Mouse (Mus musculus): ENCODE data around the gene E2f1.

DNA sequence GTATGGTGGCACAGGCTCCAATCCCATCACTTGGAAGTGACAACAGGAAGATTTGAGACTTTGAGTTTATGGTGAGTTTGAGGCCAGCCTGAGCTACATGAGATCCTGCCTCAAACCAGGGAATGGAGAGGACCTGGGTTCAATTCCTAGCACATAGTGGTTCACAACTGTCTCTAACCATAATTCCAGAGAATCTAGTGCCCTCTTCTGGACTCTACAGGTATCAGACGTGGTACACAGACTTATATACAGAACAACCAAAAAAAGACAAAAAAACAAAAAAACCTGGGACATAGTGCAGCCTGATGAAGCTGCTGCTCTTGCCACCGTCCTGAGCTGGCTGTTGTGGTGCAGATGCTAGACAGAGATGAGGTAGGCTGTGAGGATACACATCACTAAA, 28.1 kb downstream of the E2f1 start:
- TF ChIP-seq POLR2A (IDR thresholded peaks at IDR 0.05; ENCODE audit: borderline replicate concordance, low read depth, low read length) (no peak), CTCF (IDR thresholded peaks at IDR 0.05; ENCODE audit: low read depth, low read length) (no peak)

Measured in bone marrow macrophage, adult 2 months (primary cell).